Mouse (Mus musculus): Measurements from ENCODE around the gene Xirp1.

- TF ChIP-seq CTCF (IDR thresholded peaks at IDR 0.05; ENCODE audit: low read depth, low read length) (no peak), POLR2A (IDR thresholded peaks at IDR 0.05; ENCODE audit: borderline replicate concordance, low read depth, low read length) (no peak)
Measured at GRCm38 (mm10) chr9:119978151-119978810, 45.1 kb downstream of the Xirp1 start.

Data from bone marrow macrophage, adult 2 months (primary cell).